Mouse (Mus musculus): Measurements from ENCODE around the gene Cd44. TPM values are rescaled to one million over a fixed set of nuclear protein-coding genes. Genes with fewer than 3 reads are reported as not detected.

Cd44 gene
- total RNA-seq, 4 experiments from 2014 or later = 38.3 to 83.6 (median 56.9) TPM

- no peak for DNase-seq
These were observed 12.5 kb upstream of the Cd44 start for GRCm38 (mm10) chr2:102913833-102914545.

DNA sequence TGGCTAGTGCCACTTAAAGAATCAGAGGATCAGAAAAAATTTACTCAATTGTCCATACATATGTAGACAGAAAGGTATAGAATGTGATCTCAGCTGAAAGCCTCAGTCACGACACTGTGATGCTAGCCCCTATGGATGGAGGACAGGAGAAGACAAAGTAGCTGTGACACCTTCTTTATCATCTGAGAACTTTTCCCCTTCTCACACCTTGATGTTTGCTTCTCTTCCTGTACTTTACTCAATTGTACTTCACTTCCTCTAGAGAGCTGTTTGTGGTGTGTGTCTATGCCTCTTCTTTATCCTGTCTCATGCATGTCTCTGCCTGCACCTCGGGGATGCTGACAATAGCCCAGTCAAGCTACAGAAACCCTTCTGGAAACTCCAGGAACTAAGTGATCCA lies 11.5 kb upstream of the Cd44 start:
- no peak for DNase-seq

DNA sequence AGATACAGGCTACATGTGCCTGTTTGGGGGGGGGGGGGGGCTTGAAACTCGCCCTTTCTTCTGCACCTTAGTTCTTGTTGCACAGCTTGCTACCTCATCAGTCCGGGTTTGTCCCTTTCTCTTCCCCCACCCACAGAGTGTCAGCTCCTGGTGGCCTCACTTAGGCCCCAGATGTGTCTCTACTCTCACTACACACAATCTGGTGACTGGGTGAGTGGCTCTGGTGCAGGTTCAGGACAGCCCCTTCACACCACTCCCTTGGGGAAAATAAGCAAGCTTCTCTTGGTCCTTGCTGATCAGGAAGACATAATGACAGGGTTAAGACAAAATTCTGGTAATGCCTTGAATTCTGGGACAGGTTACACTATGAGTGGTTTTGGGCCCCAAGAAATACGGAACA lies 11.0 kb upstream of the Cd44 start:
- DNase-seq = no peak

- no peak for DNase-seq
These were observed 7.9 kb upstream of the Cd44 start for GRCm38 (mm10) chr2:102909403-102909802.

DNA sequence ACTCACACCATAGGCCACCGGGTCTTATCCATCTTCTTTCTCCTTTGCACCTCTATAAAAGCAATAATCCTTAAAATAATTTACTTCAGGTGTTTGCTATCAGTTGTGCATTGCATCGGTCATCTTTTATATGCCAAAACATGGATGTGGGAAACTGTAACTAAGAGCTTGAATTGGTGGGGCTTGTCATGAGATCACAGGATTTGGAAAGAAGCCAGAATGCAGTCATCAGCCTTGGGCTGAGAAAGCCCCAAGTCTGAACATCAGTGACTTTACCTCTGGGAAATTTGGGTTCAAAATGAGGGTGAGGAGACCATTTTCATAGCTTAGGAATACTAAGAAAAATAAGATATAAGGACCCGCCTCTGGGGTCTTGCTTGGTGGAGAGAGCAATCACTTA lies 4.1 kb upstream of the Cd44 start:
- no peak for DNase-seq

- DNase-seq = no peak
These were observed 361 bp upstream of the Cd44 start for GRCm38 (mm10) chr2:102901828-102902223.

DNA sequence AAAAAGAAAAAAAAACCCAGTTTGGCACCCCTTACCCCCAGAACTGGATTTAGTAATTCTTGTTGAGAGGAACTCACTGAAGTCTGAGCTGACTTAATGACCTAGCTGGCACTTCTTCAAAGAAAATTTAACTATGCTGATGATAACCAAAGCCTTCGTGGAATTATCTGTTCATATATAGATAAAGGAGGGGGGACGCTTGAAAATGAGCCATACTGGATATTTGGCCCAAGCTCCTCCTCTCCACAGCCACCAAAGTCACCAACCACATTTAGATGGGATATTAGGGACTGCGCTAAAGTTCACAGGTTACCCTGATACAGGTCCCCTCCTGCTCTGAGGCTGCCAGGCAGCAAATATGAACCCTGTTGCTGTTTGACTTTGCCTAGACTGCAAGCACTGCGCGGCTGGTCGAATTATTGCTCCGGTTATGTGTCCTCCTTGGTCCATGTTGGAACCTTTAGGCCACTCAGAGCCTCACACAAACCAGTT lies 1.2 kb downstream of the Cd44 start:
- no peak for DNase-seq

DNA sequence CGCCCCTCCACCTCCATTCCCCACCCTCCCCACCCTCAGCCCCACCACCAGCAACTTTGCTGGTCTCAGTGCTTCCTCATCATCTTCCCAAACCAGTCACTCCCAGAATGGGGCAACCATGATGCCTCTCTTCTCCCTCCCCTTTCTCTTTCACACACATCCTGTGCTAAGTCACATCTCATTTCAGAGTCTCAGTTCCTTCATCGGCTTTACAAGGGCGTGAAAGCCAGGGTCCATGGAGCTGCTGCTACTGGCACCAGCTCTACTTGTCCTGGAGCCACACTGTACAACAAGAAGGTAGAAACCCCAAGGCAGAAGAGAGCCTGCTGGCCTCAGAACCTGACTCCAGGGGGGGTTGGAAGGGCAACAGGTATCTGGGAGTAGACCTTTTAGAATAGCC lies 2.2 kb downstream of the Cd44 start:
- DNase-seq = no peak

DNA sequence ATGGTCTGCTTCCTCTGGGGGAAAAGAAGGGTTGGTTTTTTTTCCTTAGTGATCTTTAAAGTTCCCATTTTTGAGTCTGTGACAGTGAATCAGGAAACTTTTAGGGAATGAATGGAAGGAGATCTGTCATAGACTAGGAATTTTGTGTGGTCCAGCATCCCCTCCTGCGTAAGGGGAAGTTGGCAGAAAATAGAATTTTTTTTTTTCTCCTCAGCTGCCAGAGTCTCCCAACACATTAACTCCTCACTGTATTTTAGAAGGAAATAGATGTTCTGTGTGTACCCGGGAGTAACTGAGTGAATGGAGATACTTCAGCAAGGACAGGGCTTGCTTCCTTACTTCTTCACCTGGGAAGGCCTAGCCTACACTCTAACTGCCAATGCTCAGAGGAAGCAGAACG lies 2.9 kb downstream of the Cd44 start:
- DNase-seq = no peak

- no peak for DNase-seq
These were observed 5.3 kb downstream of the Cd44 start for GRCm38 (mm10) chr2:102896154-102896553.

DNA sequence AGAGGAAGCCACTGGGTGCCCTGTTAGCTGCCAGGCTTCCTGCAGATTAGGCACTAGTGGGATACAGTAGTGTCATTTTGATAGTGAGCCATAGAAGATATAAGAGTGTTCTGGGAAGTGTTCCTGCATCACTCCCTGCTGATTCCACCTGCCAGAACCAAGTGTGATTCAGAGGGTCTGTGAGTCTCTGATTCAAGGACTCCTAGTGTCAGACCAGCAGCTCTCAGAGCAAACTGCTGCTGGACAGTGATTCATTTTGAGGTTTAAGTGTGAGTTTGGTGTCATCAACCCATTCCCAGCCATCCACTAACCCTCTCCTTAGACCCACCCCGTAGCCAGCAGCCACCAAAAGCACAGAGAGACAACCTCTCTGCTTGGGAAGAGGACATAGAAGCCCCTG lies 6.3 kb downstream of the Cd44 start:
- DNase-seq = no peak

DNA sequence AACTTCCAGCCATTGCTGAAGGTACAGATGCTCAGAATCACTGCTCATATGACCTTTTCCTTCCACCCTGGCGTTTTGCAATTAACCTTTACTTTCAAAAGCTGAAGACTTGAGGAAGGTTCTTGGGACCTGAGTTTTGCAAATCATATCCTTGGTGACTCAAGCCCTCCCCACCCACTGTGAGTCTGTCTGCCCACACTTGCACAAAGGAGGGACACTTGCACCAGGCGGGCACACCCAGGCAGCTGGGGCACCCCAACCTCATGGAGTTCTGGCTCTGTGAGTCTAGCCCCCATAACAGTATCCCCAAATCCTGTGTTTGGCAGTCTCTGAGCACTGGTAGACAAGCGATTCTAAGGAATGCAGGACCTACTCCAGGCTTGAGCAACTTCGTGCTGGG lies 6.7 kb downstream of the Cd44 start:
- DNase-seq = no peak

DNA sequence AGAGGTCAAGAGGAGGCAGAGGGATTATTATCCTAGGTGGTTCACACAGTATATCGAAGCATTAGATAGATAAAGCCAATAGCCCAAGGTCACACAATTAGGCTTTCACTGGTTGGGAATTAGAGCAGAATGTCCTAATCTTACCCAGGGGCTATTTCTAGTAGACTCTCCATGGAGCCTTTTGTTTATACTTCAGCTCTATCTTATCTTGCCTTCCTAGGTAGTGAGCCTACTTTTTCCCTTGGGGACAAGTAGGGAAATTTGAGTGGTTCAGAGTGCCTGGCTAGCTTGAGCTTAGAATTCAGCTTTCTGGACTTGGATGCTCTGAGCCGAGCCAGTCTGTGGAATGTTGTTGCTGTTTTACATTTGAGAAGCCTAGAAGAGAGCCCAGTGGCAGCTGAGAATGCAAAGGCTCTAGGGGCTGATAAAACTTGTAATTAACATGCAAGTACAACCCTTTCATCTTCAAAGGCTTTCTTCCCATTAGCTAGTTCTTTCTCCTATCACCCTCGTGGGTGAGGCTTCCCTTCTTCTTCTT lies 12.7 kb downstream of the Cd44 start:
- DNase-seq = no peak

DNA sequence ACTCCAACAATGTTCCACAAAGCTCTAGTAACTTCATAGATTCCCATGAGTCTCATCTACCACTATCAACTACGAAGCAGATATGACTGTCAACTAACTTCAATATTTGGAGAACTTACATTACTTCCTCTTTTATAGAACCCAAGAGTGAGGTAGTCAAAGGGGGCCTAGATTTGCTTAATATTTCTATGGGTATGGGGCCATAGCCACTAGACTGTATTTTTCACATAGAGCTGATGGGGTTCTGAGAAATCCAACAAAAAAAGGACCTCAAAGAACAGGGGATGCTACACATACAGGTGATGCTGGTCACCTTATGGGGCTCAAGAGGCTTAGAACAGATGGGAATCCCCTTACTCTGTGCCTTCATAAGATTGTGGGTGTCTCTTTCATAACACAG lies 14.3 kb downstream of the Cd44 start:
- no peak for DNase-seq

DNA sequence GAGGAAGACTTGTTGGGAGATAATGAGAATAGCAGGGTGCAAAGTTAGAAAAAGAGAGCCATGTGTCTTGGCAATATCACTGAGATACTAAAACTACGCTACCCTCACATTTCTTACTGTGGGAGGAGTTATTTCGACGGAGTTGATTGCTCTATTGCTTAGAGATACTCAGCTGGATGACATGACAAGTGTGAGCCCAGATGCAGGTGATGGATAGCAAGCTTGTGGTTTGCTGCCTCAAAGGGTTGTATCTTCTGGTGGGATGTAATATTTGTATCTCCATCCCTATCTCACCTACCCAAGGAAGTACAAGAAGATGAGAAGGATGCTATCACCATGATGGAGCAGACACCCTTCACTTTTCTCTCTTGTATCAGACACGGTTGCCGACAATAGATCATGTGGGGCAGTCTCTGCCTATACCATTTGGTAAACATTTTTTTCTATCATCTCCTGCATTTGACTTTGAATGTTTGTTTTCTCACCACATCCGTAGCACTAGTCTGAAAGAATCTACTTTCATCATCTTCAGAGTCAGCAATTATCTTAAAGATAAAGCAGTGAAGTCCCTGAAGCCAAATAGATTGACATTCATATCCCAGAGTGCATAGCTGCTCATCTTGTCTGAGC lies 15.0 kb downstream of the Cd44 start:
- no peak for DNase-seq

GRCm38 (mm10) chr2:102882597-102883272 lies 18.7 kb downstream of the Cd44 start:
- no peak for DNase-seq

GRCm38 (mm10) chr2:102882004-102882588 lies 19.4 kb downstream of the Cd44 start:
- DNase-seq = no peak

DNA sequence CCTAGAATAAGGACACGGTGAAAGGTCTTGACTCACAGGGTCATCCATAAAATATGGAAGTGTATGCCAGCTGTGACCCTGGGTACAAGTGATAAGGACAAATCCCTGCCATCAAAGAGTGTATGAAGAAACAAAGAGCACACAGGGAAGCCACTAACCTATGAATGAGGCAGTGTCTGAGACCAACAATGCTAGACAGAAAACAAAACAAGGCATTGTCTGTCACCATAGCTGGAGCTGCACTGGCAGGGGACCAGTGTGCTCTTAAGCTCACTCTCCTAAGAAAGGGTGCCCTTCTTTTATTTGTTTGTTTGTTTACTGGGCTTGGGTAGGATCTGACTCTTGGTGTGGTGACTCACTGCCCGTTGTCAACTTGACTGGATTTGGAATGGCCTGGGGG lies 23.0 kb downstream of the Cd44 start:
- no peak for DNase-seq

DNA sequence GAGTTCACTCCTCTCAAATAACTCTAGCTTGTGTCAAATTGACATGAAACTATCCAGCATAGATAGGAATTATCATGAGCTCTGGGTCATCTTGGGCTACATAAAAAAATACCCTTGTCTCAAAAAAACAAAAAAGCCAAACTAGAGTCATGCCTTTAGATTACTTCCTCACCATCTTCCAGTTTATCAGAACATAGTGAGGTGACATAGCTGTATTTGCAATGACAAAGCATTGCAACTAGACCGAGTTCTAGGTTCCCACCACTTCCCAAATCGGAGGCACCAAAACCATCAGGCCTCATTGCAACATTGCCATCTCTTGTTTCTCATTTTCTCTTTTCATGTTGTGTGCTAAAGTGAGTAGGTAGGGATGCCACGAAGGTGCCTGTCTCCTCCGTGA lies 24.0 kb downstream of the Cd44 start:
- no peak for DNase-seq

GRCm38 (mm10) chr2:102876141-102876540 lies 25.3 kb downstream of the Cd44 start:
- no peak for DNase-seq

DNA sequence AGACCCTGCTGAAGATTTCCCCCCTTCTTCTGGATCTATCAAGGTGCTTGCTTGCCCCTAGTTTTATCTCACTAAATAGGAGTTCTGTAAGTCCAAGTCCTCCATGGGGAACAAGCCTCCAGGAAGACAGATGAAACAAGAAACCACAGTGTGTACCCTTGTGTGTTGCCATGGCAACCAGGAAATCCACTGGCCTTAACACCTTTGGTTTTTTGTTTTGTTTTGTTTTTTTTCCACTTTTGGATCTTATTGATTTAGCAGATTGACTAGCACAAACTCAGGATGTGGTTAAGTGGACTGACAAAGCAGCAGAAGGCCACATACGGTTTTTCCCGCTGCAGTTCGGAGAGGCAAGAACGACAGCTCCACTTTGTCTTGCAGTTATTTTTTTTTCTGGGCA lies 27.6 kb downstream of the Cd44 start:
- no peak for DNase-seq

DNA sequence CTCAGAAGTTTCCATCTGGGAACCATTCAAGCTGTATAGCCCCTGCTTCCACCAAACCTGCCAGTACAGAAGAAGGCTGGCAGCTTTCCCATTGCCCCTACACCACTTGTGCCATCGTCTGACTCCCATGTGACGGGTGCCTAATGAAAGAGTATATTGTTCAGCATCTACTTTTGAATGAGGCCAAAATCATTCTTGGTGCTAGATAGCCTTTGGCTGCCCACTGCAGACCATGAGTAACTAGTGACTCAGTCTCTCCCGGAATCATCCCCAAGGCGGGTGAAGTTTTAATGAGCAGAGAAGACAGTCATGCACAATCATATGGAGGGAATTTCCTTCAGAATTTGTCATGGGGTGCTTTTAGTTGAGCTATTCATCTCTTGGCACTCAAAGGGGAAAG lies 28.3 kb downstream of the Cd44 start:
- DNase-seq = no peak

- no peak for DNase-seq
These were observed 29.0 kb downstream of the Cd44 start for GRCm38 (mm10) chr2:102872436-102872835.

Data from adrenal gland, adult 8-10 months (tissue).